Mouse (Mus musculus): ENCODE measurements around the gene Man2a2.

GRCm38 (mm10) chr7:80377471-80377870 is 6.3 kb upstream of the Man2a2 start:
- no peak for TF ChIP-seq CHD2 (IDR thresholded peaks at IDR 0.05; ENCODE audit: low read depth, low read length)
- TF ChIP-seq MAFK (IDR thresholded peaks at IDR 0.05; ENCODE audit: insufficient read depth, low read depth, low read length): no peak
- no peak for TF ChIP-seq ZNF384 (IDR thresholded peaks at IDR 0.05; ENCODE audit: low read depth, low read length)
- TF ChIP-seq ZC3H11A (IDR thresholded peaks at IDR 0.05; ENCODE audit: borderline replicate concordance, low read depth, low read length): no peak
- TF ChIP-seq HCFC1 (IDR thresholded peaks at IDR 0.05; ENCODE audit: borderline replicate concordance, insufficient read depth, low read length): no peak

Data from ES-E14 (cell line).